Mouse (Mus musculus) stomach, embryonic 16.5 days (tissue): Measurements from ENCODE around the gene Entpd3. TPM values are rescaled to one million over a fixed set of nuclear protein-coding genes. Genes with fewer than 3 reads are reported as not detected.

Source experiments
- ATAC-seq: fragments of 200-750 bp; cut with Nextera tagmentation; 2 replicates; pipeline ENCODE4 v1.8.0; 2017; ENCODE audit warnings: moderate number of reproducible peaks, moderate TSS enrichment; ENCODE audit not compliant: insufficient read depth, low FRiP score
- H3K27ac ChIP-seq: fragments of 300-500 bp; sonication (generic); 2 replicates; pipeline ENCODE4 v1.5.1; 2014; ENCODE audit warnings: low read length
- H3K27me3 ChIP-seq: fragments of 300-500 bp; sonication (generic); 2 replicates; pipeline ENCODE4 v1.6.1; 2014; ENCODE audit warnings: low read length, control low read depth, mixed read lengths; ENCODE audit not compliant: control insufficient read depth, insufficient read depth
- H3K36me3 ChIP-seq: fragments of 300-500 bp; sonication (generic); 2 replicates; pipeline ENCODE4 v1.6.1; 2014; ENCODE audit warnings: low read length; ENCODE audit not compliant: control insufficient read depth, insufficient read depth
- H3K4me1 ChIP-seq: fragments of 300-500 bp; sonication (generic); 2 replicates; pipeline ENCODE4 v1.6.1; 2014; ENCODE audit warnings: low read length, control low read depth, mixed read lengths; ENCODE audit not compliant: control insufficient read depth, insufficient read depth
- H3K4me2 ChIP-seq: fragments of 300-500 bp; sonication (generic); 2 replicates; pipeline ENCODE4 v1.6.1; 2014; ENCODE audit warnings: low read depth, low read length, mixed read lengths
- H3K4me3 ChIP-seq: fragments of 300-500 bp; sonication (generic); replicated peaks from 2 replicates; pipeline ENCODE4 v1.5.1; 2014; ENCODE audit warnings: mild to moderate bottlenecking, low read length
- H3K9ac ChIP-seq: fragments of 300-500 bp; sonication (generic); 2 replicates; pipeline ENCODE4 v1.6.1; 2014; ENCODE audit warnings: low read length
- H3K9me3 ChIP-seq: fragments of 300-500 bp; sonication (generic); replicated peaks from 2 replicates; pipeline ENCODE4 v1.6.1; 2016; ENCODE audit warnings: low read length, control low read depth; ENCODE audit not compliant: control insufficient read depth
- WGBS: fragments of 180-500 bp; shearing (Covaris S2); extraction: QIAGEN DNeasy Blood & Tissue Kit; methylation state at CpG from one replicate; pipeline ENCODE4 v1.1.7; 2014; 5-methylcytosine and 5-hydroxymethylcytosine counted together
- polyA plus RNA-seq: library from polyadenylated mRNA; unstranded; fragments of >200 nt; fragmentation: Nextera tagmentation; extraction: Ambion mirVana; gene quantifications from 2 replicates; pipeline ENCODE4 v1.2.1, GENCODE M21; 2015

Gene Entpd3
- polyA plus RNA-seq, 1 experiment from 2014 or later = 5.6 TPM

DNA sequence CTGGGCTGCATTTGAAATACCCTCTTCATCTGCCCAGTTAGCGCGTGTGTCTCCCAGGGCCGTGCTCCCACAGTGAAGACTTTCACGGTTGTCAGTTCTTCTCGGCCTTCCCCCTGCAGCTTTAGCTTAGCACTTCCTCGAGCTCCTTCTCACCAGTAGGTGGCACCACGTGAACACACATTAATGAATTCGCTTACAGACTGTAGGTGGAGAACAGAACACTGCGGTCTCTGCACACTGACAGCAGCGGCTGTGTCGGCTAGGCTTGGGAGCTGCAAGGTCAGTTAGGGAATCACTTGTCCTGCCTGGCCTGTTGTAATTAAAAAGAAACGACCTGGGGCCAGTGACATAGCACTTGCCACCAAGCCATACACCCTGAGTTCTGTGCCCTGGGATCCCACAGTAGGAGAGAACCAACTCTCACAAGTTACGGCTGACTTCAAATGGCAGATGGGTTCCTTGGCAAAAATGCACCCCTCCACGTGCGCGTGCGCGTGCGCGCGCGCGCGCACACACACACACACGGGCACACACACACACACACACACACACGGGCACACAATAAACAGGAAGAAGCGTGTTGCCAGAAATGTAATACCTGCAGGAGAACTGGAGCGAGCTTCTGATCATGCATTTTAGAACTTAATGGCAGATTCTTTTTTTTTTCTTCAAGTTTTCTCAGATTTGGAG, 43.1 kb downstream of the Entpd3 start:
- H3K9ac ChIP-seq = peak overlapping the region; percentile 76
- H3K9me3 ChIP-seq = no peaks in the 10 kb centered on the region
- H3K4me2 ChIP-seq = peak overlapping the region; percentile 95
- H3K27me3 ChIP-seq = no peaks in the 10 kb centered on the region
- no peaks in the 10 kb centered on the region for H3K36me3 ChIP-seq
- ATAC-seq = peak; percentile 88
- peak overlapping the region; percentile 60; the same call in 1 of the 2 replicates for H3K27ac ChIP-seq
- WGBS = 9% methylated on average over 28 of the region's 28 CpGs
- H3K4me1 ChIP-seq = peaks cover 8% of the 10 kb centered on the region
- H3K4me3 ChIP-seq = peak overlapping the region; percentile 46

DNA sequence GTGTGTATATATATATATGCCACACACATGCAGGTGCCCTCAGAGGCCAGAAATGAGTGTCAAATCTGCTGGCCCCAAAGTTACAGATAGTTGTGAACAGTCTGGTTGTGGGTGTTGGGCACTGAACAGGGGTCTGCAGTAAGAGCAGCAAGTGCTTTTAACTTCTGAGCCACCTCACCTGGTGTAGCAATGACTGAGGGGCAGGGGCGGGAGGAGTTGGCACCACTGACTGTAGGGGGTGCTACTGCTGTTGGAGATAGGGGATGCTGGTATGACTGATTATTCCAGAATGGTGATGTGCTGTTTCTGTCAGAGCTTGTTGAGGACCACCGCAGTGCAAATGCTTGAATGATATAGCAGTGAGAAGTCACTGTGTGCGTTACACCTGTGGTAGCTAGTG, 43.7 kb downstream of the Entpd3 start:
- H3K27me3 ChIP-seq = no peaks in the 10 kb centered on the region
- no peaks in the 10 kb centered on the region for H3K9me3 ChIP-seq
- H3K4me1 ChIP-seq = peaks cover 7% of the 10 kb centered on the region; the same call in 1 of the 2 replicates
- no peak for ATAC-seq
- H3K36me3 ChIP-seq = no peaks in the 10 kb centered on the region
- 67% methylated on average over 3 of the region's 3 CpGs for WGBS
- H3K4me2 ChIP-seq = peak overlapping the region; percentile 95
- peak overlapping the region; percentile 76 for H3K9ac ChIP-seq
- H3K4me3 ChIP-seq = peak overlapping the region; percentile 46; the same call in 1 of the 2 replicates
- no peak overlapping the region for H3K27ac ChIP-seq

DNA sequence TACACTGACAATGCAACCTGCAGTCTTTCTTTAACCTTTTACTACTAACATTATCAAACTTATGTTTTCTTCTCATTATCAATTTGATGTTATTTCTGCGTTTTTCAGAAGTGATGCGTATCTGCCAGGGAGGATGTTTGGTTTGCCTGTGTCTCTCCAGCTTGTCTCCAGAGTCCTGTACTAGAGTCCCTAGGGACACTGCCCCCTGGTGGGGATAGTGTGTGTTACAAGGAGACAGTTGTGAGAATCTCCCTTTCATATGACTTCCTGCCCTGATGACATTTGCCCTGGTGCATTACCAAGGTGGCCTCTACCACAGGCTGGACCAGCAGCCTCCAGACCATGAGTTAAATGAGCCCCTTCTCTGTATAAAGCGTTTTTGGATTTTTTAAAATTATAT, 46.9 kb downstream of the Entpd3 start:
- ATAC-seq = no peak
- no peaks in the 10 kb centered on the region for H3K27me3 ChIP-seq
- H3K9me3 ChIP-seq = no peaks in the 10 kb centered on the region
- H3K4me2 ChIP-seq = no peak overlapping the region
- H3K4me1 ChIP-seq = peaks cover 7% of the 10 kb centered on the region; the same call in 1 of the 2 replicates
- H3K27ac ChIP-seq = no peak overlapping the region
- H3K9ac ChIP-seq = no peak overlapping the region
- WGBS = 13% methylated on average over 3 of the region's 3 CpGs
- H3K4me3 ChIP-seq = no peak overlapping the region
- no peaks in the 10 kb centered on the region for H3K36me3 ChIP-seq

DNA sequence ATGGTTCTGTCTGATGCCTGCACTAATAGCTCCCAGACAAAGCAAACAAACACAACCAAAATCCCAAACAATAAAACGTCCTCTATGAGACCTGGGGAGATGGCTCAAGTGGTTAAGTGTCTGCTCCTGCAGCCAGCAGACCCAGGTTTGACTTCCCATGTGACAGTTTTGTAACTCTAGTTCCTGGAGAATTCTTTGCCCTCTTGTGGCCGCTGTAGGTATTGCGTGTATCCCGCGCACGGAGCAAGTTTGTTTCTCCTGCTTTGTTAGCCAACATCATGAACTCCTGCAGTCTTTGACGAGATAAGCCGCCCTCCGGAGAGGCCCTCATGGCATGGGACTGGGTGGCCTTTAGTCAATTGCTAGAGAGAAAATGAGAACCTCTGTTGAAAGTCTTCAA, 51.9 kb downstream of the Entpd3 start:
- H3K27ac ChIP-seq = no peak overlapping the region
- H3K27me3 ChIP-seq = no peaks in the 10 kb centered on the region
- no peak overlapping the region for H3K4me2 ChIP-seq
- no peak for ATAC-seq
- H3K9me3 ChIP-seq = no peaks in the 10 kb centered on the region
- no peak overlapping the region for H3K4me3 ChIP-seq
- 2% methylated on average over 9 of the region's 9 CpGs for WGBS
- H3K36me3 ChIP-seq = no peaks in the 10 kb centered on the region
- H3K4me1 ChIP-seq = no peaks in the 10 kb centered on the region
- H3K9ac ChIP-seq = no peak overlapping the region

DNA sequence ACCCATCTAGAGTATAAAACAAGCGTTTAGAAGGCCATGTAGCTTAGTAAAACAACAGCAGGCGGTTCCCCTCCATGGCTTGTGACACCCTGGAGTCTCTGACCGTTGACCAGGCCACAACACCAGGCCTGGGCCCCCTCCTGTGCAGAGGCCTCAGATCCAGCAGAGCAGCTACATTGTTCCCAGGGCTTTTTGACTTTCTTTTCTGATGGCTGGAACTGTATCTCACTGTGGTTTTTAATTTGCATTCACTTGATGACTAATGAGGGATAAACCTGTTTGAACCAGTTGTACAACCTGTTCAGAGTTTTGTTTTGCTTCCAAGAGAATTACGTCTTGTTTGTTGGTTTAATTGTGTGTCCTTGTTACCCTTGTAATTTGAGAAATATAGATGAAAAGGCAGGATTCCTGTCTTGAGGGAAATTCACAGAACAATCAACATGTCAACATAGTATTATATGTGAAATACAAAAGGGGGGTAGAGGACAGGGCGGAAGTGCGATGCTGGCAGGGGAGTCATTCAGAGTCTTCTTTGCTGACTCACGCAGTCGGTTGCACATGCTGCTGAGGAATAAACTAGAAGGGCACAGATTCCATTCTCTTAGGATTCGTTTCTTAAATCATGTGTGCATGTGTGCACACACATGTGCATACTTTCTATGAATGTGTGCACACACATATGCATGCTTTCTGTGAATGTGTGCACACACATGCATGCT, 53.9 kb downstream of the Entpd3 start:
- WGBS = 56% methylated on average over 9 of the region's 9 CpGs
- H3K4me3 ChIP-seq = no peak overlapping the region
- H3K4me1 ChIP-seq = no peaks in the 10 kb centered on the region
- H3K9me3 ChIP-seq = no peaks in the 10 kb centered on the region
- ATAC-seq = peak; percentile 40; the same call in 1 of the 2 replicates
- no peaks in the 10 kb centered on the region for H3K36me3 ChIP-seq
- no peaks in the 10 kb centered on the region for H3K27me3 ChIP-seq
- H3K9ac ChIP-seq = no peak overlapping the region
- H3K27ac ChIP-seq = peak overlapping the region; percentile 76
- no peak overlapping the region for H3K4me2 ChIP-seq

- H3K4me1 ChIP-seq = no peaks in the 10 kb centered on the region
- no peak overlapping the region for H3K27ac ChIP-seq
- no peaks in the 10 kb centered on the region for H3K36me3 ChIP-seq
- no peak for ATAC-seq
- no peak overlapping the region for H3K9ac ChIP-seq
- H3K4me3 ChIP-seq = no peak overlapping the region
- H3K27me3 ChIP-seq = no peaks in the 10 kb centered on the region
- no peak overlapping the region for H3K4me2 ChIP-seq
- 68% methylated on average over 6 of the region's 6 CpGs for WGBS
- H3K9me3 ChIP-seq = no peaks in the 10 kb centered on the region
These were observed 55.2 kb downstream of the Entpd3 start for GRCm38 (mm10) chr9:120594839-120595238.

DNA sequence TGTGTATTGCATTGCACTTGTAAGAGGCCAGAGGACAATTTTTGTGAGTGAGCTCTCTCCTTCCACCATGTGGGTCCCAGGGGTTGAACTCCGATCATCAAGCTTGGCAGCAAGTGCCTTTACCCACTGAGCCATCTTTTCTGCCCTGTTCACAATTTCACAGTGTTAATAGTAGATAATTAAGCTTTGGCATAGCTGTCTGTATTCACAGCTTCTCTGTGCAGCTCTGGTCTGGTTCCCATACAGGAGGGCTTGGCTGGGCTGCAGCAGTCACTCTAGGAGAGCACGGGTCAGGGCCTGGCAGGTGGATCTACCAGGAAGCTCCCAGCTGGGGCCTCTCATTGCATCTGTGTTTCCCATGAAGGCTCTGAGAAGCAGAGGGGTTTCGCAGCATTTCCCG, 55.7 kb downstream of the Entpd3 start:
- Histone ChIP-seq H3K9ac (no peak overlapping the region; the same call in 1 of the 2 replicates), H3K36me3 (no peaks in the 10 kb centered on the region), H3K4me3 (no peak overlapping the region), H3K4me1 (no peaks in the 10 kb centered on the region), H3K27me3 (no peaks in the 10 kb centered on the region), H3K27ac (no peak overlapping the region), H3K4me2 (no peak overlapping the region), H3K9me3 (no peaks in the 10 kb centered on the region)
- ATAC-seq = no peak
- 64% methylated on average over 4 of the region's 4 CpGs for WGBS

- WGBS = 13% methylated on average over 17 of the region's 17 CpGs
- H3K36me3 ChIP-seq = no peaks in the 10 kb centered on the region
- peak overlapping the region; percentile 21 for H3K27ac ChIP-seq
- no peaks in the 10 kb centered on the region for H3K9me3 ChIP-seq
- H3K4me2 ChIP-seq = peak overlapping the region; percentile 42
- H3K4me1 ChIP-seq = peaks cover 21% of the 10 kb centered on the region
- peak; percentile 86 for ATAC-seq
- H3K9ac ChIP-seq = peak overlapping the region; percentile 11
- peak overlapping the region; percentile 23 for H3K4me3 ChIP-seq
- H3K27me3 ChIP-seq = no peaks in the 10 kb centered on the region
These were observed 62.0 kb downstream of the Entpd3 start for GRCm38 (mm10) chr9:120601488-120602171.
